Mouse (Mus musculus) MEL (cell line): ENCODE results near the gene Rgs6.

Experiments
- ELF1 ChIP-seq: IDR thresholded peaks from 2 replicates; pipeline ENCODE4 v1.6.1; 2014; ENCODE audit warnings: low read depth, mild to moderate bottlenecking, inconsistent platforms, low read length, improper control_type of control experiment, moderate library complexity
- GATA1 ChIP-seq: IDR thresholded peaks from 2 replicates; pipeline ENCODE4 v1.6.1; 2011; ENCODE audit warnings: low read depth, low read length, improper control_type of control experiment
- POLR2A ChIP-seq, 2 experiments: IDR thresholded peaks; 2 replicates each; pipeline ENCODE4 v1.6.1; 2011 to 2012; ENCODE audit warnings: low read length in 2 of 2, mild to moderate bottlenecking in 2 of 2, control low read depth in 1 of 2, improper control_type of control experiment in 1 of 2, low read depth in 1 of 2, moderate library complexity in 1 of 2; ENCODE audit not compliant: control insufficient read depth in 1 of 2, insufficient read depth in 1 of 2, poor library complexity in 1 of 2

- TF ChIP-seq POLR2A (IDR thresholded peaks at IDR 0.05; ENCODE audit: control insufficient read depth in 1 of 2, insufficient read depth in 1 of 2, low read depth in 1 of 2, low read length in 2 of 2, poor library complexity in 1 of 2) (no peak), ELF1 (no peak), GATA1 (no peak)
These were observed 98.9 kb downstream of the Rgs6 start for GRCm38 (mm10) chr12:82687015-82687414.
